Mouse (Mus musculus): ENCODE results near the gene Prkca. TPM values are rescaled to one million over a fixed set of nuclear protein-coding genes. Genes with fewer than 3 reads are reported as not detected.
A peak's percentile ranks its signal among the peaks of the same experiment; 100 is the strongest.

Gene Prkca
- polyA plus RNA-seq, 1 experiment, result 43.2 TPM

DNA sequence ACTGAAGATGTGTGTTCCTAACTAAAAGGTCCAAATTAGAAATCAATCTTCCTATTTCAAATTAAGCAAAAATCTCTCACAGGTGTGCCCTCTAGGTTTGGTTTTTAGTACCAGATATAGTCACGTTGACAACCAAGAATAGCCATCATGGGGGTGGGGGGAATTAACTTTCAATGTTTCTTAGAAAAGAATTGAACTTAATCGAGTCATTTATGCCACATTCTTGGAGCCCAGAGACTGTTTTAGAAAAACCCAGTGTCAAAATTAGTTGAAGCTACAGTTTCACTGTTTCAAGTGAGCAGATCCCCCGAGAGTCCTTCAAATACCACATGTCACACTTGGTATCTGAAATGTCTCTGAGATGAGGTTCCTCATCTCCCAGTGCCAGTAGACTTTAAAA, 173.6 kb downstream of the Prkca start:
- Histone ChIP-seq H3K27ac (ENCODE audit: insufficient read depth, low read length) (no peak overlapping the region), H3K4me1 (ENCODE audit: control insufficient read depth, insufficient read depth, low read length) (peaks cover 3% of the 10 kb centered on the region; the same call in 1 of the 2 replicates), H3K4me3 (ENCODE audit: insufficient read depth, low read length) (no peak overlapping the region)

DNA sequence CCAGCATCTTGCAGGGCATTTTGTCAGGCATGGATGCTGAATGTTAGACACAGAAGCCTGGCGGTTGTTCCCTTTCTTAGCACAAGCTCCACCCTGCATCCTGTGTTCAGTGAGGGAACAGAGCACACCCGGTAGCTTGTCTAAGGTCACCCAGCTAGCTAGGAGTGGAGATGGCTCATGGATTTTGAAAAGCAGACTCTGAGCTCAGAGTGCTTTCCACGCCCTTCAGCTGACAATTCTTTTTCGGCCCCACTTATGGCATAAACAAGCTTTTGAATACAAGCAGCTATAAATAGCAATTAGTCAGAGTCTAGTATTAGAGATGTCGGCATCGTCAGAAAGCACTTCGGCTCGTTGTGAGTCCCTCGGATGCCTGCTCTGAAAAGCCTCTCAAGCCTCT, 178.0 kb downstream of the Prkca start:
- Histone ChIP-seq H3K4me1 (ENCODE audit: control insufficient read depth, insufficient read depth, low read length) (peaks cover under 1% of the 10 kb centered on the region; the same call in 1 of the 2 replicates), H3K4me3 (ENCODE audit: insufficient read depth, low read length) (no peak overlapping the region), H3K27ac (ENCODE audit: insufficient read depth, low read length) (no peak overlapping the region)
- TF ChIP-seq POLR2A (IDR thresholded peaks at IDR 0.05; ENCODE audit: low read depth, low read length), result no peak
- no peak for TF ChIP-seq CTCF (IDR thresholded peaks at IDR 0.05; ENCODE audit: borderline replicate concordance, insufficient read depth, low read length)

More for the DNA sequence above, 173.6 kb downstream of the Prkca start:
- no peak for TF ChIP-seq CTCF (IDR thresholded peaks at IDR 0.05; ENCODE audit: borderline replicate concordance, insufficient read depth, low read length)
- no peak for TF ChIP-seq POLR2A (IDR thresholded peaks at IDR 0.05; ENCODE audit: low read depth, low read length)

DNA sequence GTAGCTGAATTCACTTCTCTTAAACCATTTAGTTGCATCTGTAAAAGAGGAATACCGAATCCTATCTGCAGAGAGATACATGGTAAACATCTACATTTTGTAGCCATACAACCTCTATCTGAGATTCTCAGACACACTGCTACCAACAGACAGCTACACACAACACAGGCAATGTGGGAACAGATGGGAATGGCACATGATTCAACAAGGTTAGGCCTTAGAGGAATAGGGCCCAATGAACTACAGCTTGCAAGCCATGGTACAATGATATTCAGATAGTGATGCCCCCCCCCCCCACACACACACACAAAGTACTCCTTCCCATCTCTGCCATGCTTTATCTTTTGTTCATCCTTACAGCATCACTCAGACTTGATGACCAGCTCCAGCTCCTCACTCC, 181.1 kb downstream of the Prkca start:
- TF ChIP-seq POLR2A (IDR thresholded peaks at IDR 0.05; ENCODE audit: low read depth, low read length), result no peak
- no peak for TF ChIP-seq CTCF (IDR thresholded peaks at IDR 0.05; ENCODE audit: borderline replicate concordance, insufficient read depth, low read length)
- Histone ChIP-seq H3K27ac (ENCODE audit: insufficient read depth, low read length) (no peak overlapping the region), H3K4me3 (ENCODE audit: insufficient read depth, low read length) (no peak overlapping the region), H3K4me1 (ENCODE audit: control insufficient read depth, insufficient read depth, low read length) (no peaks in the 10 kb centered on the region)

DNA sequence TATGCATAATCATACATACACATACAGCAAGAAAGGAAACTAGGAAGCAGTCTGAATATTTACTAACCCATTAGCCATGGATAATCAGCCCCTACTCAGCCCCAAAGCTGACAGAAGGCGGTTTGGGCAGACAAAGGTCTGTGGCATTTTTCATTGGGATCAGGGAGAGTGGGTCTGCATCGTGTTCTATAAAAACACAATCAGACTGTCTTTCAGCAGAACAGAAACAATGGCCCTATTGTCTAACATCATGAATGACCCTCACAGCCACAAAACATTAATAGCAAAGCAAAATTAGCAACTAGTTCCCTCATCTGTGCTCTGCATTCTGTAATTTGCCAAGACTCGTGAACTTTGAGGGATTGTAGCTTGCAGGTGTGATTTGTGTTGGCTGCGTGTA, 181.6 kb downstream of the Prkca start:
- TF ChIP-seq CTCF (IDR thresholded peaks at IDR 0.05; ENCODE audit: borderline replicate concordance, insufficient read depth, low read length) (no peak), POLR2A (IDR thresholded peaks at IDR 0.05; ENCODE audit: low read depth, low read length) (no peak)
- no peak overlapping the region for H3K27ac ChIP-seq (ENCODE audit: insufficient read depth, low read length)
- no peak overlapping the region for H3K4me3 ChIP-seq (ENCODE audit: insufficient read depth, low read length)
- no peaks in the 10 kb centered on the region for H3K4me1 ChIP-seq (ENCODE audit: control insufficient read depth, insufficient read depth, low read length)

DNA sequence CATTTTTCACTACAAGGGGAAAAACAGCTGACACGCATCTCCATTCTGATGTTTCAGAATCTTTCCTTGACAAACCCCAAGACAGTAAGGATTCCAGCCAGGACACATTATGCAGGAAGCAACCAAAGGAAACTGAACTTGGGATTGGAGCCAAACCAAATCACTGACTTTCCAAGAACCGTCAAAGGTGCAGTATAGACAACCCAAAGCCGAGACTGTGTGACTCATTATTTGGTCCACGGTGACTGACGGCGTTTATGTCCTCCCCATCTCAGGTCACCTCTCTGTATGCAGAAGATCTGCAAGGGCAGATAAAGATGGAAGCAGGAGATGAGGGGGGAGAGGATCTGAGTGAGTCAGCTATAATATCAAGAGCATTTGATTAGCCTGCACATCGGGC, 183.7 kb downstream of the Prkca start:
- TF ChIP-seq CTCF (IDR thresholded peaks at IDR 0.05; ENCODE audit: borderline replicate concordance, insufficient read depth, low read length) (no peak), POLR2A (IDR thresholded peaks at IDR 0.05; ENCODE audit: low read depth, low read length) (no peak)
- no peak overlapping the region for H3K4me3 ChIP-seq (ENCODE audit: insufficient read depth, low read length)

DNA sequence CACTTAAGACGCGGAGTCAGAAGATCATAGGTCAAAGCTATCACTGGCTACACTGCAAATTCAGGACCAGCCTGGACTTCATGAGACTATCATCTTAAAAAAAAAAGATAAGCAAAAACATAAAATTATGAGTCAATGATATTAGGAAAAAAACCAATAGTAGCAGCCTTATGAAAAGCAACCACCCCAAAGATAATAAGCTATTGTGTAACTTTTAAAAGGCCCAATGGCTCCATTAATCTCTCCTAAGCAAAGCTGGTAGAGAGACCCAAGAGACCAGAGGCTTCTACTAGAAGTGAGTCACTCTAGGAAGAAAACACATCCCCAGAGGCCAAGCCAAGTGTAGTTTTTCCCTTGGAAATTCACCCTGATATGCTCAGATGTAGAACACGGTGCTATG, 185.7 kb downstream of the Prkca start:
- Histone ChIP-seq H3K4me3 (ENCODE audit: insufficient read depth, low read length) (no peak overlapping the region), H3K4me1 (ENCODE audit: control insufficient read depth, insufficient read depth, low read length) (no peaks in the 10 kb centered on the region; the same call in 1 of the 2 replicates), H3K27ac (ENCODE audit: insufficient read depth, low read length) (no peak overlapping the region)
- TF ChIP-seq CTCF (IDR thresholded peaks at IDR 0.05; ENCODE audit: borderline replicate concordance, insufficient read depth, low read length) (no peak), POLR2A (IDR thresholded peaks at IDR 0.05; ENCODE audit: low read depth, low read length) (no peak)

More for the DNA sequence above, 183.7 kb downstream of the Prkca start:
- no peaks in the 10 kb centered on the region for H3K4me1 ChIP-seq (ENCODE audit: control insufficient read depth, insufficient read depth, low read length)
- H3K27ac ChIP-seq (ENCODE audit: insufficient read depth, low read length), result peak overlapping the region; percentile 38; the same call in 1 of the 2 replicates

DNA sequence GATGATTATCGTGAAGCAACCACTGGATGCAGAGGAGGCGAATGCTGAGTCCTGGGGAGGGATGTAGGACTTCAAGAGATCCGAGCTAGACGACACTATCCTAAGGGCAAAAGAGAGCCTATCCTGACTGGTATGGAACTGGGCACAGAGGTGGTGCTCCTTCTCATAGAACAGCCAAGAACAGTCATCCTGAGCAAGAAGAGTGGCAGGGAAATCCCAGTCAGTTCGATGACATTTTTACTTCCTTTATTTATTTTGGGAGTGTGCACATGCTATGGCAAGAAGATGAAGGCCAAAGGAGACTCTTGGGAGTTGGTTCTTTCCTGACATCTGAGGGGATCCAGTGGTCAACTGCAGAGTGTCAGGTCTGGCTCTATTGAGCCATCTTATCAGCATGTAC, 186.7 kb downstream of the Prkca start:
- Histone ChIP-seq H3K4me1 (ENCODE audit: control insufficient read depth, insufficient read depth, low read length) (no peaks in the 10 kb centered on the region; the same call in 1 of the 2 replicates), H3K4me3 (ENCODE audit: insufficient read depth, low read length) (no peak overlapping the region), H3K27ac (ENCODE audit: insufficient read depth, low read length) (no peak overlapping the region)
- no peak for TF ChIP-seq POLR2A (IDR thresholded peaks at IDR 0.05; ENCODE audit: low read depth, low read length)
- TF ChIP-seq CTCF (IDR thresholded peaks at IDR 0.05; ENCODE audit: borderline replicate concordance, insufficient read depth, low read length), result no peak

DNA sequence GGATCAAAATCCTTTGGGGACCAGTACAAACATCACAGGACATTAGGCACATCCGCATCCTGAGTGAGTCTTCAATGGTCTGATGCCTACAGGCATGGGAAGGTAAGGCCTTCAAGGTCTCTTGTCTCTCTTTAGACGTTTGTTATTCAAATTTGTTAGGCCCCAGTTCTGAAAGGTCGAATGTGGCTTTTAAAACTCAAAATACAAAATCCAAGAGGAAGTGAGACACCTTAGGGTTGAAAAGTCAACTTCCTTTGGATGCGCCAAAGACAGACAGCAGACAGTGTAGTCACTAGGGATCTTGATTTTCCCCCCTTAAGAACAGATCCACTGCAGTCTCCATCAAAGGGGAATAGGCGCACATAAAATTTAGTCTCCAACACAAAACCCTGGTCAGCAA, 187.6 kb downstream of the Prkca start:
- peaks cover 4% of the 10 kb centered on the region for H3K4me1 ChIP-seq (ENCODE audit: control insufficient read depth, insufficient read depth, low read length)
- H3K27ac ChIP-seq (ENCODE audit: insufficient read depth, low read length), result no peak overlapping the region
- H3K4me3 ChIP-seq (ENCODE audit: insufficient read depth, low read length), result no peak overlapping the region
- no peak for TF ChIP-seq CTCF (IDR thresholded peaks at IDR 0.05; ENCODE audit: borderline replicate concordance, insufficient read depth, low read length)
- no peak for TF ChIP-seq POLR2A (IDR thresholded peaks at IDR 0.05; ENCODE audit: low read depth, low read length)

DNA sequence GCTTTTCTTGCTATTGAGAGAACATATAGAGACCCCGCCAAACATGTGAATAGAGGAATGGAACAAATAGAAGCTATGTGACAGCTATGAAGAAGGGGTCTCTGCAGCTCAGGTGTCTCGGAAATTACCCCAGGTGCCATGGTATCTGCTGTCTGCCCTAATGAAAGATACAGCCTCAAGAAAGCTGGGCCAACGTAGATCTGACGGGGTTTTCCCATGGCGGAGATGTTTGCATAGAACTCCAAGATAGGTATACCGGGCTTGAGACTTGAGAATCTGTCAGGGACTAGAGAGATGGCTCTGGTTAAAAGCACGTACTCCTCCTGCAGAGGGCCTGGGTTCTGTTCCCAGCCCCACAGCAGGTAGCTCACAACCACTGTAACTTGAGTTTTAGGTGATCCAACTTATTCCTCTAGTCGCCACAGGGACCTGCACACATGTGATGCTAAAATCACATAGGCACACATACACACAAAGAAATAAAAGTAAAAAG, 188.6 kb downstream of the Prkca start:
- no peak for TF ChIP-seq CTCF (IDR thresholded peaks at IDR 0.05; ENCODE audit: borderline replicate concordance, insufficient read depth, low read length)
- no peak for TF ChIP-seq POLR2A (IDR thresholded peaks at IDR 0.05; ENCODE audit: low read depth, low read length)
- H3K27ac ChIP-seq (ENCODE audit: insufficient read depth, low read length), result no peak overlapping the region
- H3K4me1 ChIP-seq (ENCODE audit: control insufficient read depth, insufficient read depth, low read length), result peaks cover 4% of the 10 kb centered on the region
- no peak overlapping the region for H3K4me3 ChIP-seq (ENCODE audit: insufficient read depth, low read length)

DNA sequence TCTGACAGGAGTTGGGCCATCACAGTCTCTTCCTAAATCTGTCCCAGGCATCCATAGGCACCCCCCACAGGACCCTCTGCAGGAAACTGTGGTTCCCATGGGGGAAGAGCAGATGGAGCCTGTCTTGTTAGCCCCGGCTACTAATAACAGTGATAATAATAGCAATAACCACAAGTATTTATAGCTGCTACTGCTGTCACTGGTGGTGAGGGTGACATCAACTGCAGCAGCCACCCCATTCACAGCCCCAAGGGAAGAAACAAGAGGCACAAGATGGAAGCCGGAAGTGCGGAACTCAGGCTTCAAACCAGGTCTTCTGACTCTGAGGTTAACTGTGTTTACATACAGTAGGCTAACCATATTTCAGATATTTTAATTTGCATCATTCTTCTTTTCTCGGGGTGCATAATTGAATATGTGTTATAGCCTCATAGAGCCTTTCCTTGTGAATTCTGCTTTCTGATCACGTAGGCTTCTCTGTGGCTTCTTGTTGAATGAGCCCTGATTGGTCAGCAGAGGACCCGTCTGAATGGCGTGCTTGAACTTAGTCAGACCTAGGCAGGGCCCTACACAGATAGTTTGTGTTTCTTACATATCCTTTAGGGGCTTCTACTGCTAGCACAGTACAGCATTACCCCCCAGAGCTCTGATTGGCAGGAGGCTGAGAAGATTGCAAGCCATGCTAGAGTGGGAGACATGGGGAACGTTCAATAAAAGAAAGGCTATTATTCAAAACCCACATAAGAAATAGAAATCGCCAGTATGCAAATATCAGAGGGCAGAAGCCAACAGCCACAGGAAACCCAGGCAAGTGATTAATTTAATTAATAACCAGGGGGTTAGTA, 189.5 kb downstream of the Prkca start:
- TF ChIP-seq CTCF (IDR thresholded peaks at IDR 0.05; ENCODE audit: borderline replicate concordance, insufficient read depth, low read length), result no peak
- no peak for TF ChIP-seq POLR2A (IDR thresholded peaks at IDR 0.05; ENCODE audit: low read depth, low read length)
- no peak overlapping the region for H3K4me3 ChIP-seq (ENCODE audit: insufficient read depth, low read length)
- no peak overlapping the region for H3K27ac ChIP-seq (ENCODE audit: insufficient read depth, low read length)
- peaks cover 4% of the 10 kb centered on the region for H3K4me1 ChIP-seq (ENCODE audit: control insufficient read depth, insufficient read depth, low read length)
